Mouse (Mus musculus) CD8-positive naive resting alpha-beta T cell, adult 2 months (primary cell): ENCODE results near the gene Zfp991.
"Not testable (repeated sequence)": the region's sequence is repeated elsewhere in the genome, so short reads cannot be mapped to it uniquely, and the experiment has no call there.

Experiments used
- DNase-seq, 2 experiments: peaks; one replicate each; pipeline ENCODE4 v3.0.0; 2022; ENCODE audit warnings: low read depth in 2 of 2, low spot score in 2 of 2

Zfp991 gene

GRCm38 (mm10) chr4:147131837-147132459 lies at the start of gene Zfp991:
Gene Zfp991, plus strand, starts transcription at chr4:147132038.
- not testable (repeated sequence) for DNase-seq

DNA sequence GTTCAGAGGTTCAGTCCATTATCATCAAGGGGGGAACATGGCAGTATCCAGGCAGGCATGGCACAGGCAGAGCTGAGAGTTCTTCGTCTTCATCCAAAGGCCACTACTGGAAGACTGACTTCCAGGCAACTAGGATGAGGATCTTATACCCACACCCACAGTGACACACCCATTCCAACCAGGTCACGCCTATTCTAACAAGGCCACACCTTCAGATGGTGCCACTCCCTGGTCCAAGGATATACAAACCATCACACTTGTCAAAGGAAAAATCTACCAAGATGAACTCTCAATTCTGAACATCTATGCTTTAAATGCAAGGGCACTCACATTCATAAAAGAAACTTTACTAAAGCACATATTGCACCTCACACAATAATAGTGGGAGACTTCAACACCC lies 36.2 kb upstream of the Zfp991 start:
- DNase-seq = not testable (repeated sequence)

- DNase-seq = not testable (repeated sequence)
Measured at GRCm38 (mm10) chr4:147101666-147102626, 29.9 kb upstream of the Zfp991 start.

DNA sequence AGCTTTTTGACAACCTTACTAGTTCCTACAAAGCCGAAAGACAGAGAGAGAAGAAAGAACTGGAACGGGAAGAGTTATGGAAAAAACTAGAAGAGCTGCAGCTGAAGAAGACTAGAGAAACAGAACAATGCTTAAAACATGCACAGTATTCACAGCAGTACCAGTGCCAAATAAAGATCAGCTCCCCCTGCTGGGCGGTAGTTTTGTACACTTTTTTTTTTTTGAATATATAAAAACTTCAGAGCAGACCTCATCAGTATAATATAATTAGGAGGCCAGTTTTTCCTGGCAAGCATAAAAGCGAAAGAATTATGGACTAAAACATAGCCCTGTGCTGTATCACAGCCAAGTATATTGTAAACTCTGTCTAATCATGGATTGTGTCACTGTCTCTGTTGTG lies 28.0 kb upstream of the Zfp991 start:
- DNase-seq = not testable (repeated sequence)

DNA sequence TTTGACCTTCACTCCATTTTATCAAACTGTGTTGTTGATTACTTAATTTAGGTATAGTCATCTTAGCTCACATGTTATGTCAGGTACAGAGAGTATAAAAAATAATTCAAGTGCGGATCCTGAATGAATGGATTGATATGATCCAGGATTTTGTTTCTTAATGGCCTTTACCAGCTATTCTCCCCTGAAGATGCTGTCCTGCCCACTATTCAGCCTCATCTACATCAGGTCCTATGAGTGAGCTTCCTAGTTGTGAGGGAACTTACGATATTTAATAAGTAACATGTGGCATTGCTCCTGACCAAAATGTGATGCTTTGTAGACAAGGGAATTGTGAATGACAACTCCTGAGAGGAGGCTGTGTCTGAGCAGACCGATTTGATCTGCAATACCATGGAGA lies 14.0 kb upstream of the Zfp991 start:
- DNase-seq = not testable (repeated sequence)

GRCm38 (mm10) chr4:147122286-147122685 lies 9.6 kb upstream of the Zfp991 start:
- DNase-seq = not testable (repeated sequence)

GRCm38 (mm10) chr4:147123797-147124196 lies 8.0 kb upstream of the Zfp991 start:
- not testable (repeated sequence) for DNase-seq

DNA sequence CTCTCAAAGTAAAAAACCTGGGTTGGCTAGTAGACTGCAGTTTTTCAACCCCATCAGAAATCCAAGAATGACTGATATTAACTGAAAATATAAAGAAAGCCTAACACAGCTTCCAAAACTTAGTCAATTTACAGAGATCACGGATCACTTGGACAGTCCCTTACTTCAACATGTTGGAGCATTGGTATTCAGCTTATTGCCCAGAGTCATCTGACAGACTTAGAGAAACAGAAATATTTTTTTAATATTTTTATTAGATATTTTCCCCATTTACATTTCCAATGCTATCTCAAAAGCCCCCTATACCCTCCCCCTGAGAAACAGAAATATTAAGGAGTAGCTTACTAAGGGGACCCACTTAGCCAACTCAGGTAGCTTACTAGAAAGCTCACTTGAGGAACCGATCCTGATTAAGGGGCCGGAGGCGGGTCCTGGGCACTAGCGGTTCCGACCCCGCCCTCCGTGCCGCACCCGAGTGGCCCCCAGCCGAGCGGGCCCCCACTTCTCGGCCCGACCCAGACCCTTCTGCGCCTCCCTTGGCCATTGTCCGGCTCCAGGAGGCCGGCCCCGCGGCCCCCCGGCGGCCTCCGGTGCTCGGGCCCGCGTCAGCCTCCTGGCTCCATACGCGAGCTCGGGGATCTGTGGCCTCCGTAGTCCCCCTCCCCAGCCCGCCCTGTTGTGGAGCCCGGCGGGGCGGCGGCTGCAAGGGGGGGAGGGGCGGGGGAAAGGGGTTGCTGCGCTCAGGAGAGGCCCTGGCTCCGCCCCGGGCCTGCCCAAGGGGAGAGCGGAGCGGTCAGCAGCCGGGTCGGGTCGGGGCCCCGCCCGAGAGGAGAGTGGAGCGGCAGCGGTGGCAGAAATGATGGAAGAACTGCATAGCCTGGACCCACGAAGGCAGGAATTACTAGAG lies 7.2 kb upstream of the Zfp991 start:
- not testable (repeated sequence) for DNase-seq

DNA sequence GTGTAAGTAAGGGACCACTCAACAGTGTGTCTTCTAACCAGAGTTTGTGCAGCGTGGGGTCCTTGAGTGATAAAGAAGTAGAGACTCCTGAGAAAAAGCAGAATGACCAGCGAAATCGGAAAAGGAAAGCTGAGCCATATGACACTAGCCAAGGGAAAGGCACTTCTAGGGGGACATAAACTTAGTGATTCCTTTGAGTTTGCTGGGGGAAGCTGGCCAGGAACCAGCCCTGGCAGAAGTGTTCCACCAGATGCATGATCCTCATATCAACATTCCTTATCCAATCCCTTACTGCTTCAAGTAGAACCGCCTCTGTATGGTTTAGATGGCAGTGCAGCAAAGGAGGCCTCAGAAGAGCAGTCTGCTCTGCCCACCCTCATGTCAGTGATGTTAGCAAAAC lies 6.5 kb upstream of the Zfp991 start:
- DNase-seq = not testable (repeated sequence)

GRCm38 (mm10) chr4:147125870-147126269 lies 6.0 kb upstream of the Zfp991 start:
- DNase-seq = not testable (repeated sequence)

GRCm38 (mm10) chr4:147126435-147126834 lies 5.4 kb upstream of the Zfp991 start:
- DNase-seq = not testable (repeated sequence)

DNA sequence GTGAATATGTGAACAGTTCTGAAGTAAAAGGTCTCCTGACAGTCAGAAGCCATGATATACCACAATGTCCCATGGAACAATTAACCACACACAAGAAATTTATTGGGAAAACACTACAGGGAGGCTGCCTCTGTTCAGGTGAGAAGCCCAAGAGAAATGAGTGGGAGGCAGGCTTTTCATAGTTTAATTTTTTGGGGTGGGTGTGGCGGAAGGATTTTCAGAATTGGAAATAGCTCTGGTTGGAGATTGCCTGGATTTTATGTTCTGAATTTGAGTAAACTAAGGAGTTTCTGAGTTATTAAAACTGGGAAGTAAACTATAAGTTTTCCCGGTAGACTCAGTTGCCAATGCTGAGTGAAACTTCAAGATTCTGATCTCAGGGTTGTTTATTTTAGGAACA lies 4.7 kb upstream of the Zfp991 start:
- not testable (repeated sequence) for DNase-seq

DNA sequence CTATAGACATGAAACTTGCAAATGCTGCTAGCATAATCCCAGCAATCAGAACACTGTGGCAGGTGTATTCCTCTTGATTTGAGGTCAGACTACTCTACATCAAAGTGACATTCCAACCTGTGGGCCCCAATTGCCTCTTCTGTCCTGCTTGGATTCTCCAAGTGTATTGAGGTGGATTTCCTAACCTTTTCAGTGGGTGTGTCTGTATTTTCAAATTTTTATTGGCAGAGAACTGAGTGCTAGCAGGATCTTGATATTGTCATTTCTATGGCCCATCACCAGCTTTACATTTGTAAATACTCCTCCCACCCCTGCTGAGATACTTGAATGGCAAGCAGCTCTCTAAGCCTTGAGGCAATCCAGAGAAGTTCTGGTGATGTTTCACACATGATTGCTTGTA lies 3.7 kb upstream of the Zfp991 start:
- DNase-seq = not testable (repeated sequence)

DNA sequence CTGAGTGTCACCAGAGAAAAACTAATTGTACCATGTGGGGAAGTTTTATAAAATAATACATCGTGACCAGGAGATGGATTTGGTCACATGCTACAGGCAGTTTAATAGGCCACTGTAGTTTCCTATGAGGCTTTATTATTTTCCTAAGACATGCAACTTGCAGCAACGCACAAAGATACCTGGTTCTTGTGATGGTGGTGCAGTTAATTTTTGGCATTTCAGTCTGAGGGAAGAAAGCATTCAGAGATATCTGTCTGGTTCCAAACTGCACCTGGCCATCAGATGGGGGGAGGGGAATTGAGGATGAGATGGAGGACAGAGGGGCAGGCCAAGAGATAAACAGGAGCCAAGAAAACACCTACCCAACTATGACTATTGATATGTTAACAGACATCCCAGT lies 1.8 kb downstream of the Zfp991 start:
- not testable (repeated sequence) for DNase-seq

DNA sequence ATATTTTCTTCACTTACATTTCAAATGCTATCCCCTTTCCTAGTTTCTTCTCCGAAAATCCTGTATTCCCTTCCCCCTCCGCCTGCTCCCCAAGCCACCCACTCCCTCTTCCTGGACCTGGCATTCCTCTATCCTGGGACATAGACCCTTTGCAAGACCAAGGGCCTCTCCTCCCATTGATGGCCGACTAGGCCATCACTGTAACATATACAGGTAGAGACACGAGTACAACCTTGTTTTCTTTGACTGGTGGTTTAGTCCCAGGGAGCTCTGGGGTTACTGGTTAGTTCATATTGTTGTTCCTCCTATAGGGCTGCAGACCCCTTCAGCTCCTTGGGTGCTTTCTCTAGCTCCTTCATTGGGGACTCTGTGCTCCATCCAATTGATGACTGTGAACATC lies 9.9 kb downstream of the Zfp991 start:
- not testable (repeated sequence) for DNase-seq

- DNase-seq = not testable (repeated sequence)
Measured at GRCm38 (mm10) chr4:147165282-147165681, 33.4 kb downstream of the Zfp991 start.

DNA sequence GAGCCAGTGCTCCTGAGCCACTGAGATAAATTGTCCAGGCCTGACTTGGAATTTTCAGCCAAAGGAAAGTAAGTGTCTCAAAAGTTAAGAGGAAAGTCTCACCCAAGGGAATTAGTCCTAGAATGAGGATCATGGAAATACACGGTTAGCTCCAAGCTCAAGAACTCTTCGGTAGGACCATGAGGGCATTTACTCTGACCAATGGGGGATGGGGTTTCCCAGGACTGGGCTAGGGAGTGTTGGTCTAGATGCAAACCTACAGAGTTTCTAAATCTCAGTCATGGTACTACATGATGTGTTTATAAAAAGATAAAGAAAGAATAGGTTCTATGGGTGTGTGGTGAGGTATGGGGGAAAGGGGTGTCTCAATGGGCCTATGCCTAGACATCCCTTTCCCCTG lies 38.7 kb downstream of the Zfp991 start:
- DNase-seq = not testable (repeated sequence)

- DNase-seq = not testable (repeated sequence)
Measured at GRCm38 (mm10) chr4:147171557-147171956, 39.7 kb downstream of the Zfp991 start.

GRCm38 (mm10) chr4:147176279-147176880 lies 44.5 kb downstream of the Zfp991 start:
- not testable (repeated sequence) for DNase-seq

GRCm38 (mm10) chr4:147181141-147181685 lies 49.4 kb downstream of the Zfp991 start:
- DNase-seq = not testable (repeated sequence)
